Mouse (Mus musculus): Measurements from ENCODE around the gene H60b.
A peak's percentile ranks its signal among the peaks of the same experiment; 100 is the strongest.
"Not testable (repeated sequence)": the region's sequence is repeated elsewhere in the genome, so short reads cannot be mapped to it uniquely, and the experiment has no call there.

Gene H60b

DNA sequence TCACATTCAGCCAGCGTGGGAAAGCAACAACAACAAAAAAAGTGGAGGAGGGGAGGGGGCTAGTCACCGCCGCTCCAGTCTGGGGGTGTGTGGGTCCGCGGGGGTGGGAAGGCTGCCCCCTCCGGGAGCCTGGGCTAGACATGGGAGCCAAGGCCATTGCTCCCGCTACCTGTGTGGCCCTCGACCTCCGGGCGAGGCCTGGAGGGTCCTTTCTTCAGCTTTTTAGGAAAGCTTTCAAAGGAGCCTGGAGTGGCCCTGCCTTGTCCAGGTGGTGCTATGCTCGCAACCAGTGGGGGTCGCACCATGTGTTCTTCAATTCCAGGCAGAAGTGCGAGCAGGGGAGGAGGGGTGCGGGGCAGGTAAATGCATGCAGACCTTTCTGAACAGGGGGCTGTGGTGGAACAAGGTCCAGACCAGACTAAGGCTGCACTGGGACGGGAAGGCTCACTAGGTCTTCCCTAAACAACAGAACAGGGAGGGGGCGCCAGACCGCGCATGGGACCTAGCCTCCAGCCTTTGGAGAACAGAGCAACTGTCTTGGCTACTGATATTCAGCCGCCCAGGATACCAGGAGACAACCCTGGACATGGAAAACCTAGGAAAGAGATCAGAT, 116.2 kb downstream of the H60b start:
- no peak for DNase-seq

DNA sequence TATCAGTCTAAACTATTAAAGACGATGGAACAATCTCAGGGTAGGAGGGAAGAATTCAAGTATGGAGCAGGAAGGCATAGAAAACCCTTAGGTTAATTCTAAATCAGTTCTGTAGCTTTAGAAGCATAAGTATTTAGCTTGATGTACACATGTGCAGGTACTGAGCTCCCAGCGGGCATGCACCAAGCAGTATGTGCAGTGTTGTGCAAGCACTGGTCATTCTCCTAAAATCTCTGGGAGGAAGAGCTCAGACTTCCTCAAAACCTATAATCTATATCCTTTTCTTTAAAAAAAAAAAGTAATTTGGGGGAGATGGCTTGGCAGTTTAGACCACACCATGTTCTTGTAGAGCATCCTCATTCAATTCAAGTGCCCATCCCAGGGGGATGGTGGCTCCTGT, 120.1 kb downstream of the H60b start:
- not testable (repeated sequence) for DNase-seq

GRCm38 (mm10) chr10:22282816-22283215, 124.4 kb downstream of the H60b start:
- DNase-seq, result no peak

DNA sequence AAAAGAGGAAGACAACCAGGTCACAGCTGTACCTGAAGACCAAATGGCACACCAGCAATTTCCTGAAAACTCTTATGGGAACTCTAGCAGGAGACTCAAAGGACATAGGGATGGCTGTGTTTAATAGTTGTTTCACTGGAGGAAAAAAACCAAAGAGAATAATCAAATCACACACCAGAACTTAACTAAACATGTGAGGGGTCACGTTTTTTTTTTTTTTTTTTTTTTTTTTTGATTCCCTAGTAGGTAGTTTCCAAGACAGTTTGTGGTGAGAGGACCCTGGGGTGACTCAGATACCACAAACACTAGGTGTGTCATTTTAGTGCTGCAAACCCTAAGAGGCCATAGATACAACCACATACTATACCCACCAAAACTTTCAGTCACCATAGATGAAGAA, 137.3 kb downstream of the H60b start:
- DNase-seq, result no peak

- no peak for DNase-seq
These were observed 138.8 kb downstream of the H60b start for GRCm38 (mm10) chr10:22297033-22297762.

- DNase-seq, result no peak
These were observed 139.5 kb downstream of the H60b start for GRCm38 (mm10) chr10:22297766-22298461.

DNA sequence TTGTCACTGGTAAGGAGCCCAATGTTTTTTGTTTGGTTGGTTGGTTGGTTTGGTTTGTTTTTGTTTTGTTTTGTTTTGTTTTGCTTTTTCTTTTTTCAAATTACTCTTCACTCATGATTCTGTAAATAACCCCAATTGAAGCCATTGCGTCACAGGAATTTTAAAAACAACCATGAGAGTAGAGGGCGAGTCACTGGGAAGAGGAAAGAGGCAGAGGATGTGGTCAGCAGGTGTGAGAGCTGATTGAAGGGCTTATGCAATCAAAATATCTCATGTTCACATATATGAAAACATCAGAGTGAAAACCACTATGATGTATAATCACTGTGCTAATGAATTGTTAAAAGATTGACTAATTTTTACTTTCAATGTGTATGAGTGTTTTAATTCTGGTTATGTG, 140.9 kb downstream of the H60b start:
- DNase-seq, result no peak

DNA sequence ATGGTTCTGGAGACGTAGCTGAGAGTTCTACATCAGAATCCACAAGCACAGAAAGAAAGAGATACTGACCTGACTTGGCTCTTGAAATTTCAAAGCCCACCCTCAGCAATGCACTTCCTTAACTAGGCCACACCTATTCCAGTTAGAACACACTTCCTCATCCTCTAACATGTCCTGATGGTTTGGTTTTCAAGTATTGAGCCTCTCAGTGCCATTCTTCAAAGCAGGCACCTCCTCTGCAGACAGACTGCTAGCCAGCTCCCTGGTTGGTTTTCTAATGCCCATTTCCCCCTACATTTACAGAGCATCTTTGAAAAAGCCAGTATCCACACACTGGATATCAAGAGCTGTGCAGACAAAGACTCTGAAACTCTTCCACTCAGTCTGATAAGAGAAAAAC, 143.3 kb downstream of the H60b start:
- DNase-seq, result no peak

GRCm38 (mm10) chr10:22302344-22303057, 144.1 kb downstream of the H60b start:
- no peak for DNase-seq

DNA sequence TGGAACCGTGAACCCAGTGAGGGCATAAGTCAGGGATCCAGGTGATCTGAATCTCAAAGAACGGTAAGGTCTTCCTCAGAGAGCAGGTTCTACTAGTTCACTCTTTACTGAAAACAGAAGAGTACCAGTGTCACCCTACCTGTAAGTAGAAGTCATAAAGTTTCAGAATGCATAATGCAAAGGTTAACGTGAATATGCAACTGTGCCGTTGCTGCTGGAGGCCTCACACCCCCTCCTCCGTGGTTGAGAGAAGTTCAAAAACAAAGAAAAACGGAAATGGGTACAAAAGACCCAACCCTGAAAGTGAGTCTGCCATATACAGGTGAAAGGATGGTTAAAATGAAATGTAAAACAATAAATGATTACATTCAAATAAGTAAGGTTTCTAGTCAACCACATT, 145.3 kb downstream of the H60b start:
- no peak for DNase-seq

GRCm38 (mm10) chr10:22305801-22306200, 147.4 kb downstream of the H60b start:
- DNase-seq, result no peak

DNA sequence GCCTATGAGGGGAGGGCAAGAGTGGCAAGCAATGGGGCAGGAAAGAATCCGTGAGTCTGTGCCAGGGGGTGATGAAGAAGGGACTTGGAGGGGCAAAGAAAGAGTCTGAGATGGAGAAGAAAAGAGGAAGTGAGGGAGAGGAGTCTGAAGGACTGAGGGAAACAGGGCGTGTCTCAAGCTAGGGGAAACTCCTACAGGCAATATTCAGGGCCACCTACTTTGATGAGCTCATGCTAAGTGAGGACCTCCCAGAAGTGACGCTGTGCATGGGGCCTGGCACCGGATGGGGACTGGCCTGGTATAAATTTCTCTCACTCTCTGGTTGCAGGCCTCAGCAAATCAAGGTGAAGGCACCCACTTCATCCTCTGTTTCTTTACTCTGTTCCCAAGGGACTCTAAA, 148.1 kb downstream of the H60b start:
- peak; percentile 17 to 28 for DNase-seq

- DNase-seq, result no peak
These were observed 149.8 kb downstream of the H60b start for GRCm38 (mm10) chr10:22308221-22308620.

GRCm38 (mm10) chr10:22322858-22323257, 164.5 kb downstream of the H60b start:
- no peak for DNase-seq

Data from thymus, postnatal 36 days (tissue).